Mouse (Mus musculus) megakaryocyte, embryonic 14.5 days (primary cell): Measurements from ENCODE around the gene Retreg3.
"Not testable (repeated sequence)": the region's sequence is repeated elsewhere in the genome, so short reads cannot be mapped to it uniquely, and the experiment has no call there.

Experiments used
- FLI1 ChIP-seq: IDR thresholded peaks from 2 replicates; pipeline ENCODE4 v1.6.1; 2012; ENCODE audit warnings: low read length, inconsistent platforms, mixed read lengths
- GATA1 ChIP-seq: IDR thresholded peaks from 3 replicates; pipeline ENCODE4 v1.6.1; 2012; ENCODE audit warnings: mixed read lengths, low read length, inconsistent platforms, borderline replicate concordance

DNA sequence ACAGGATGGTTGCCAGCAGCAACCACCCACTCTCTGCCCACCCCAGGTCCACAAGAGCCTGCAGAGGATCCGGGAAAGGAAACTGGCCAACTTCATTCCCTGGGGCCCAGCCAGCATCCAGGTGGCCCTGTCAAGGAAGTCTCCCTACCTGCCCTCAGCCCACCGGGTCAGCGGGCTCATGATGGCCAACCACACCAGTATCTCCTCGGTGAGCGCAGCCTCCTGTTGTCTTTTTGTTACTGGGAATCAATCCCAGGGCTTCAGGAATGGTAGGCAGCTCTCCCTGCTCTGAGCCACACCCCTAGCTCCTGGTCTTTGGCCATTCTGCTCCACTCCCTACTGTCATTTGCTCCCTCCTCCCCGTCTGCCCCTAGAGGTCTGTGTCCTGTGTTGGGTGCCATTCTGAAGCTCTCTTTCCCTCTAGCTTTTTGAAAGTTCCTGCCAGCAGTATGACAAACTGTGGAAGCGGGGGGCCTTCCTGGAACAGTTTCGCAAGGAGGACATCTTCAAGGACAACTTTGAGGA, 41.4 kb upstream of the Retreg3 start:
- TF ChIP-seq GATA1, FLI1: not testable (repeated sequence)
